17 mouse cellular contexts compared by ENCODE assay signal in the genomic region with DNA sequence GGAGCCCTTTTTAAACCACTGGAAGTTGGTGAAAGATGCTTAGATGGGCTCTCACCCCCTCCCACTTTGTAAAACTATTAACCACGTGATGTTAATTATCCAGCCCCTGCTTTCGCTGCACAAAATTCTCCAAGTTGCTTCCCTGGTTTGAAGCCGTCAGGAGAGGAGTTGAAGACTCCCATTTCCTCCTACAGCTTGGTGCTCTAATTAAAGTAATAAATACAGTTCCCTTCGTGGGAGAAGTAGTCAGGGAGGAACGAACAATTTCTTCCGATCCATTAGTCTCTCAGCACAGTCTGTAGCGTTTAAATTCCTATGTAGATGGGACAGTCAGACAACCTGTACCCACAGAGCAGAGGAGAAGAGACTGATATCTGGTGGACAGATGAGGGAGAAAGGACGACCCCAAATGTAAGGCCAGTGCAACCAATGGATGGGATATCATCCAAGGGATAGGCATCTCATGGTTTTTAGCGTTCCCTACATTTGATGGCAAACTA.
"Had no signal": no experiment of that assay in that cellular context is flagged by ENCODE, and none has a peak within 500 bp of the region (broad histone marks: within the 10 kb centered on the region; RNA-seq: fewer than 3 reads in every experiment).

No protein-coding gene starts in this region.

- H3K9me3 ChIP-seq: midbrain, embryonic 10.5 days; midbrain, embryonic 12.5 days; neural tube, embryonic 13.5 days; neural tube, embryonic 15.5 days; stomach, embryonic 15.5 days had no signal

- H3K36me3 ChIP-seq: midbrain, embryonic 10.5 days; midbrain, embryonic 12.5 days; neural tube, embryonic 13.5 days; neural tube, embryonic 15.5 days; stomach, embryonic 15.5 days had no signal

- H3K27me3 ChIP-seq: midbrain, embryonic 12.5 days; neural tube, embryonic 13.5 days; neural tube, embryonic 15.5 days; stomach, embryonic 15.5 days had no signal

- H3K4me3 ChIP-seq: midbrain, embryonic 10.5 days; midbrain, embryonic 12.5 days; myocyte; neural tube, embryonic 13.5 days; neural tube, embryonic 15.5 days; stomach, embryonic 15.5 days had no signal

- H3K27ac ChIP-seq: midbrain, embryonic 10.5 days; midbrain, embryonic 12.5 days; neural tube, embryonic 13.5 days; neural tube, embryonic 15.5 days; stomach, embryonic 15.5 days; stomach, postnatal 0 days had no signal

- DNase-seq: lung, adult 18-20 months; lung, embryonic 14.5 days; lung, postnatal 10 days; lung, postnatal 4 days; midbrain, embryonic 14.5 days; right cerebral cortex, postnatal 14 days; thymus, adult 18-20 months; thymus, postnatal 14 days; thymus, postnatal 36 days had no signal

- H3K4me1 ChIP-seq: midbrain, embryonic 10.5 days; stomach, embryonic 15.5 days had no signal

- H3K4me2 ChIP-seq: lung, embryonic 14.5 days; midbrain, embryonic 12.5 days; neural tube, embryonic 13.5 days; neural tube, embryonic 15.5 days; stomach, embryonic 15.5 days had no signal

- H3K9ac ChIP-seq: lung, embryonic 14.5 days; midbrain, embryonic 12.5 days; neural tube, embryonic 13.5 days; neural tube, embryonic 15.5 days; stomach, embryonic 15.5 days had no signal

- ATAC-seq: midbrain, embryonic 16.5 days had no signal
